Mouse (Mus musculus) heart, embryonic 13.5 days (tissue): ENCODE measurements around the gene Sec14l1. TPM values are rescaled to one million over a fixed set of nuclear protein-coding genes. Genes with fewer than 3 reads are reported as not detected.

Source experiments
- ATAC-seq: fragments of 200-750 bp; cut with Nextera tagmentation; 2 replicates; pipeline ENCODE4 v1.8.0; 2017; ENCODE audit warnings: moderate TSS enrichment; ENCODE audit not compliant: insufficient number of reproducible peaks, low FRiP score, low TSS enrichment; ENCODE audit errors: extremely low read depth
- H3K27ac ChIP-seq: fragments of 300-500 bp; sonication (generic); replicated peaks from 2 replicates; pipeline ENCODE4 v1.5.1; 2015; ENCODE audit warnings: moderate library complexity, mild to moderate bottlenecking, inconsistent platforms
- H3K27me3 ChIP-seq: fragments of 300-500 bp; sonication (generic); replicated peaks from 2 replicates; pipeline ENCODE4 v1.6.1; 2015; ENCODE audit warnings: mild to moderate bottlenecking, inconsistent platforms
- H3K36me3 ChIP-seq: fragments of 300-500 bp; sonication (generic); 2 replicates; pipeline ENCODE4 v1.6.1; 2015; ENCODE audit warnings: mild to moderate bottlenecking, inconsistent platforms
- H3K4me1 ChIP-seq: fragments of 300-500 bp; sonication (generic); 2 replicates; pipeline ENCODE4 v1.6.1; 2015; ENCODE audit warnings: inconsistent platforms
- H3K4me2 ChIP-seq: fragments of 300-500 bp; sonication (generic); 2 replicates; pipeline ENCODE4 v1.6.1; 2015; ENCODE audit warnings: inconsistent platforms, mild to moderate bottlenecking, moderate library complexity
- H3K4me3 ChIP-seq: fragments of 300-500 bp; sonication (generic); 2 replicates; pipeline ENCODE4 v1.5.1; 2015; ENCODE audit warnings: moderate library complexity, mild to moderate bottlenecking, inconsistent platforms
- H3K9ac ChIP-seq: fragments of 300-500 bp; sonication (generic); 2 replicates; pipeline ENCODE4 v1.6.1; 2015; ENCODE audit warnings: inconsistent platforms, mild to moderate bottlenecking, moderate library complexity
- H3K9me3 ChIP-seq: fragments of 300-500 bp; sonication (generic); 2 replicates; pipeline ENCODE4 v1.6.1; 2016; ENCODE audit warnings: inconsistent platforms
- WGBS: fragments of 180-500 bp; shearing (Covaris S2); methylation state at CpG from one replicate; pipeline ENCODE4 v1.1.7; 2015; ENCODE audit warnings: mixed read lengths; 5-methylcytosine and 5-hydroxymethylcytosine counted together
- polyA plus RNA-seq: library from polyadenylated mRNA; unstranded; fragments of >200 nt; fragmentation: Nextera tagmentation; extraction: Ambion mirVana; gene quantifications from 2 replicates; pipeline ENCODE4 v1.2.1, GENCODE M21; 2015

Sec14l1 gene
- polyA plus RNA-seq, 1 experiment from 2014 or later = 44.5 TPM

DNA sequence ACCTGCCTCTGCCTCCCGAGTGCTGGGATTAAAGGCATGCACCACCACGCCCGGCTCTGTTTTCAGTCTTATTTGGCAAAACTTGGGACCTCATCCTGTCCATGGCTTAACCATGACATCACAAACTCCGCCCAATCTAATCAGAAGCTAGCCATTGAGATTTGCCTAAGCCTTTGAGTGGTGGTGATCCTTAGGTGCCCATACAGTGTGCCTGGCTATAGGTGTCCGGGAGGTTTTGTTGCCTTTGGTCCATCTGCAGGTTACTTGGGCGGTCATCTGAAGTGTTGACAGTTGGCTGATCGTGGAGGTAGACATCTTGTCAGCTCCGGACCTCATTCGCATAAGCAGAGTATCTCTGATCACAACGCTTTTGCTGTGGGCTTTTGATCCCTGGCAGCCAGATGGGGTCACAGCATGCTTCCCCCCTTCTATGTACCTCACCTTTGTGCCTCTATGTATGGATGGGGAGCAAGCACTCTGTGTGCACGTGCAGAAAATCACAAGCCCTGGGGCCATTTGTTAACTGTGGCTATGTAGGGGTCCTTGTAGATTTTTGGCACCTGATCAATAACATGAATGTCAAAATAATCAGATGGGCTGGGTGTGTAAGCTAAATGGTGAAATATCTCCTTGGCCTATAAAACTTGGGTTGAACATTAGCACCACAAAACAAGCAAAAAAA is 2.9 kb upstream of the Sec14l1 start:
- no peak overlapping the region for H3K9ac ChIP-seq
- no peak for ATAC-seq
- H3K36me3 ChIP-seq = peaks cover 5% of the 10 kb centered on the region
- H3K27ac ChIP-seq = no peak overlapping the region
- 82% methylated on average over 11 of the region's 11 CpGs for WGBS
- peaks cover 54% of the 10 kb centered on the region for H3K4me1 ChIP-seq
- H3K4me2 ChIP-seq = no peak overlapping the region
- H3K9me3 ChIP-seq = 0 out of 2 replicates have a peak, but pooled peaks cover 5% of the 10 kb centered on the region
- H3K4me3 ChIP-seq = no peak overlapping the region
- no peaks in the 10 kb centered on the region for H3K27me3 ChIP-seq

DNA sequence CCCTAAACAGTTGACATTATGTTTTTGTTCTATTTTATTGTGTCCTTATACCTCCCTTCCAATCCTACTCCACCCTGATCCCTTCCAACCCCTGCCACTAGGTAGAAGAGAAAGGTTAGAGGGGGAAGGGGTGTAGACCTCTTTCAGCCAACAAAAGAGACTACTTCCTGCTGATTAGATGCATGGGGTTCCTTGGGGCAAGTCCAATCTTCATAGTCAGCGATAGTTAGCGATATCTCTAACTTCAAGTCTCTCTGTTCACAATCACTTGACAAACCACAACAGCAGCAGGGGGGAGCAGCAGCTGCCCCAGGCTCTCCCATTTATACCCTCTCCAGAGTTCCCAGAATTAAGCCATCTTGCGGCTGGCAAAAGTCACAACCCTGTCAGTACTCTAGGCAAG is 2.3 kb upstream of the Sec14l1 start:
- no peak overlapping the region for H3K9ac ChIP-seq
- H3K27ac ChIP-seq = no peak overlapping the region
- no peak for ATAC-seq
- 37% methylated on average over 3 of the region's 3 CpGs for WGBS
- peaks cover 57% of the 10 kb centered on the region for H3K4me1 ChIP-seq
- H3K36me3 ChIP-seq = peaks cover 10% of the 10 kb centered on the region
- no peak overlapping the region for H3K4me3 ChIP-seq
- H3K9me3 ChIP-seq = 0 out of 2 replicates have a peak, but pooled peaks cover 5% of the 10 kb centered on the region
- H3K27me3 ChIP-seq = no peaks in the 10 kb centered on the region
- H3K4me2 ChIP-seq = no peak overlapping the region

DNA sequence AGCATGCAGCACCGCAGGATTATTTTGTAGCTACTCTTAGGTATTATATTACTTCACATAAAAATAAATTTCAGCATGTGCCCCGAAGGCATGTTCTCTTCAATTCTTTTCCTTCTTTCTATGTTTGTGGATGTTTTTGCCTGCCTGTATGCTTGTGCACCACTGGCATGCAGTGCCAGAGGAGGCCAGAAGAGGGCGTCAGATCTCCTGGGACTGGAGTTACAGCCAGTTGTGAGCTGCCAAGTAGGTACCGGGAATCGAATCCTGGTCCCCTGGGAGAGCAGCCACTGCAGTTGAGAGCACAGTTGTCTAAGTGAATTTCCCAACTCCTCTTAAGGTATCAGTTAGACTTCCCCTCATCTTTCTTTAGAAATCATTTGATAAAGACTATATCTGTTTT is 1.6 kb upstream of the Sec14l1 start:
- Histone ChIP-seq H3K9me3 (0 out of 2 replicates have a peak, but pooled peaks cover 5% of the 10 kb centered on the region), H3K4me1 (peaks cover 58% of the 10 kb centered on the region), H3K4me2 (peak overlapping the region; percentile 76), H3K9ac (no peak overlapping the region), H3K27ac (peak overlapping the region; percentile 100; the same call in 1 of the 2 replicates), H3K36me3 (peaks cover 17% of the 10 kb centered on the region), H3K4me3 (no peak overlapping the region), H3K27me3 (no peaks in the 10 kb centered on the region)
- no peak for ATAC-seq
- 92% methylated on average over 5 of the region's 5 CpGs for WGBS

DNA sequence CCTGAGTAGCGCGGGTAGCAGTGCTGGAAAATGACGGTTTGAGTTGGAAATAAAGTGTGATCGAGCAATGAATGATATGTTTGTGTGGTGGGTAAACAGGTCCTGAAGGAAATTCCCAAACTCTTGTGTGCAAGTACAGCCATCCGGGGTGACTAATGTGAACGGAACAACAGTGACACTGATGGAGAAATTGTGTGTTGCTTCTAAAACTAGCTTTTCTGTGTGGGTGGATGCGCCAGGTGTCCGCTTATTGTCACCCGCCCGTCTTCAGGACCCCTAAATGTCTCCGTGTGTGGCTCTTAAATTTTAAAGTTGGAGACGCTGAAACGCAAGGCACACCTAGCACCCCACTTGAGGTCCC is 757 bp upstream of the Sec14l1 start:
- peak overlapping the region; percentile 86 for H3K9ac ChIP-seq
- 48% methylated on average over 13 of the region's 13 CpGs for WGBS
- H3K9me3 ChIP-seq = 0 out of 2 replicates have a peak, but pooled peaks cover 5% of the 10 kb centered on the region
- peaks cover 58% of the 10 kb centered on the region for H3K4me1 ChIP-seq
- H3K27me3 ChIP-seq = no peaks in the 10 kb centered on the region
- H3K36me3 ChIP-seq = peaks cover 19% of the 10 kb centered on the region
- no peak for ATAC-seq
- H3K4me2 ChIP-seq = peak overlapping the region; percentile 76
- H3K4me3 ChIP-seq = peak overlapping the region; percentile 76
- peak overlapping the region; percentile 100 for H3K27ac ChIP-seq

DNA sequence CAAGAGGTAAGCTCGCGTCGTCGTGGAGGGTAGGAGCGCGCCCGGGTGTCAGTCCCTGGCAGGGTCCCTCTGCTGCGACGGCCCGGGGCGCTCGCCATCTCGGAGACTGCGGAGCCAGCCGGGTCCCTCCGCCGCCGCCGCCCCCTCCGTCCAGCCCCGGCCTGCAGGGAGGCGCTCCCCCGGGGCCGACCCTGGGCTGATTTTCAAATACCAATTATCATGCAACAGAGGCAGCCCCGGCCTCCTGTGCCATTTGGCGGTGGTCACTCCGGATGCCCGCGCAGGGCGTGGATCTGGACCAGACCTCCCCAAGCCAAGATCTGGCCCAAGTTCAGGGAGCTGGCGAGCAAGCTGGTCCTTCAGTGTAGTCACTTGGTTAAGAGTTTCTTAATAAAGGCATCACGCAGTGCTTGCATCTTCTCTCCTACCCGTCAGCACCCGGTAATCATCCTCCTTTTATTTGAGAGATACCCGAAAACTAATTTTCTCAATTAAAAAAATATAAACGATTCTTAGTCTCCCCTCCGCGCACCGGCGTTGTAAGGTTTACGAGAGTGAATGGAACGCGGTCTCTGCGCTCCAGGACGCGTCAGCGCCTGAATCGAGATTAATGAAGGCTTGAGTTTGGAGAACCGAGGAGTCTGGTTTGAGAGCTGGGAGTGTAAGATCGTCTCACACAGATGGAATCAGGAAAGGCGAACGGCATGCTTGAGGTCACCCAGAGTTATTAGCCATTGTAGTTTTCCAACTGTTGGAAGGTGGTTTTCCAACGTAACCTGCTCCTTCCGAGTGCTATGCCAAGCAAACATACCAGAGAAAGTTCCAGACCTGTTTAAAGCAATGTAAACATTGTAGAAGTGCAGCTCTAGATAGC is 615 bp downstream of the Sec14l1 start:
- Histone ChIP-seq H3K9me3 (0 out of 2 replicates have a peak, but pooled peaks cover 5% of the 10 kb centered on the region), H3K27me3 (no peaks in the 10 kb centered on the region), H3K4me2 (peak overlapping the region; percentile 76), H3K4me3 (peak overlapping the region; percentile 76), H3K27ac (peak overlapping the region; percentile 100), H3K36me3 (peaks cover 19% of the 10 kb centered on the region), H3K4me1 (peaks cover 67% of the 10 kb centered on the region), H3K9ac (peak overlapping the region; percentile 91)
- WGBS = under 1% methylated on average over 53 of the region's 54 CpGs
- ATAC-seq = no peak; the same call in 1 of the 2 replicates

DNA sequence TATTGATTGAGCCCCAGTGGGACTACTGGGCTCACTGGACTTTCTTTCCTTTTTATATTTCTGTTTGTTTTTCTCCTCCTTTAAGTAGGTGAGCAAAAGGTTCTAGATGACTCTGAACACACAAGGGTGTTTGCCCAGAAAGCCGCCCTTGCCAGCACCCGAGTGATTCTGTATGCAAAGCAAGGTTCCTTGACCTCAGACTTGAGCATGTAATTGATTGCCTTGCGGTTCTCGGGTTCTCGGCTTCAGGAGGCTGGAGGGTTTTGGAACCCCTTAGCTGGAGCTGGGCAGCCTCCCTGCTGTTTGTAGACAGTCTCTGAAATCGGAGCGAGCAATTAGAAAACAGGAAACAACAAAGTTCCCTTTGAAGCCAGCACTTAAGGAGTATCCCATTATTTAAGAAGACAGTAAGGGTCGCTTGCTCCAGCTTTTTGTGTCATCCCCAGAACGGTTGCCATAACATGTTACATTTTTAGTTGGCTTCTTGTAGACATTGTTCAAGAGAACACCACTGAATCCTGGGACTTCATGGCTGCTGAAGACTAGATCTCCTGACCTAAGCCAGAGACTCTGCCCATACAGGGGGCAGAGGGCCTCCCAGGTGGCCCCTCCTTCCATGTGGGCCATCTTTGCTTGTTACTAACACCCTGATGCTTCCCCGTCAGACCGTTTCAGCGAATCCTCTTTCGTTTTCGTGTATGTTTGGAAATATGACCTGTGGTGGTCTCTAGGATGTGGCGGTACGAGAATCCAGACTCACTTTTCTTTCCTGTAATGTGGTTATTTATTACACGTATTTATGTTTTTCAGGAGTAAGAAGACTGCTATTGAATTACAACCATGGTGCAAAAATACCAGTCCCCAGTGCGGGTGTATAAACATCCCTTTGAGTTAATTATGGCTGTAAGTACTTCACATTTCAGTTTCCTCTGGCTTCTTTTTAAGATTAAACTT is 1.7 kb downstream of the Sec14l1 start:
- Histone ChIP-seq H3K27ac (peak overlapping the region; percentile 100), H3K27me3 (no peaks in the 10 kb centered on the region), H3K9ac (peak overlapping the region; percentile 91), H3K9me3 (0 out of 2 replicates have a peak, but pooled peaks cover 5% of the 10 kb centered on the region), H3K36me3 (peaks cover 19% of the 10 kb centered on the region), H3K4me3 (peak overlapping the region; percentile 76), H3K4me2 (peak overlapping the region; percentile 76), H3K4me1 (peaks cover 78% of the 10 kb centered on the region)
- 55% methylated on average over 18 of the region's 18 CpGs for WGBS
- ATAC-seq = no peak

DNA sequence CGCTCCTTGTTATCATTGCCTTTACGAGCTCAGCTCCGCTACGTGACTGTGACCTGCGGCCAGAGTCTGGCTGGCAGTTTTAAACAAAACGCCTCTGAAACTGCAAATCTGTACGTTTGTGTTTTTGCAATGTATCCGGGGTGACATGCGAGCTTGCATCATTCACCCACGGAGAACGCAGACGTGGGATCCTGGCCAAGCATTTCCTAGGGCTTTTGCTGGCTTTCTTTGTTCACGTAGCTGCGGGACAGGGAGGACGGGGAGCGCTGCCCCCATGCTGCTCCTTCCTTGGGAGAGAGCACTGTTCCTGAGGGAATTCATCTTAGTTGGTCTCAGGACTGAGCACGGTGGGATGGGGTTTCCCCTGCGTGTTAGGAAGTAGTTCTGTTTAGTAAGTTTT is 2.4 kb downstream of the Sec14l1 start:
- ATAC-seq = no peak
- Histone ChIP-seq H3K9me3 (0 out of 2 replicates have a peak, but pooled peaks cover 5% of the 10 kb centered on the region), H3K27me3 (no peaks in the 10 kb centered on the region), H3K4me2 (peak overlapping the region; percentile 76), H3K4me3 (peak overlapping the region; percentile 76), H3K27ac (peak overlapping the region; percentile 33), H3K4me1 (peaks cover 85% of the 10 kb centered on the region), H3K9ac (peak overlapping the region; percentile 91), H3K36me3 (peaks cover 25% of the 10 kb centered on the region)
- WGBS = 67% methylated on average over 18 of the region's 18 CpGs

DNA sequence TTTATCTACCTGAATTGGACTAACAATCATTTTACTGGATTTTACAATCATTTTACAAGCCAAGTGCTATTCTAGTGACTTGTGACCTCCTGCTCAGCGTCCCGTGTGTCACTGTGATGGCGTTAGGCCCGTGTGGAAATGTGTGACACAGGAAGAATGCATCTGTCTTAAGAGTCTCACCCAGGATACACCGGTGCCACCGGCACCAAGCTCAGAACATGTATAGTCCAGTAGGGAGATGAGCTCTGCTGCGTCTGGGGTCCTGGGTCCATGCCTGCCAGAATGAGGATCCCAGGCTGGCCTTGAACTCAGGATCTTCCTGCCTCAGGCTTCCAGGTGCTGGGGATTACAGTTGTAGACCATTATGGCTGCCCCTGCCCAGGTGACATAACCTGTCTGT is 2.8 kb downstream of the Sec14l1 start:
- Histone ChIP-seq H3K27ac (no peak overlapping the region), H3K9me3 (0 out of 2 replicates have a peak, but pooled peaks cover 5% of the 10 kb centered on the region), H3K4me2 (peak overlapping the region; percentile 76; the same call in 1 of the 2 replicates), H3K27me3 (no peaks in the 10 kb centered on the region), H3K4me3 (no peak overlapping the region), H3K9ac (peak overlapping the region; percentile 91), H3K36me3 (peaks cover 27% of the 10 kb centered on the region), H3K4me1 (peaks cover 86% of the 10 kb centered on the region)
- whole genome bisulfite sequencing = 81% methylated on average over 7 of the region's 7 CpGs
- no peak for ATAC-seq

DNA sequence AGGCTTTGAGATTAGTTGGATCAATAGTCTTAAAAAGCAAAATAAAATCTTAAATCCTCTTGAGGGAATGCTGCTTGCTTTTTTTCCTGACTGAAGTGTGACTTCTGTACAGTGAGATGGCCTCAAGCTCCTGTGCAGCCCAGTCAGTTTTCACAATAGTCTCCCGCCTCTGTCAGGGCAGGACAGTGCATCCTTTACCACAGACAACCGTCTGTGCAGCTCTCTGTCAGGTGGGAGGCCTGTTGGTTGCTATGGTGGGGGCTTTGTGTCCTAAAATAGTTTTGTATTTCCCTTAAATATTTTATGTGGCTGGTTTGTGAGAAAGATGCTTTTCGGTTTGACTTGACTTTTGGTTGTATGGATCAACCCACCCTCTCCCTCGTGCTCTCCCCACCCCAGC is 3.3 kb downstream of the Sec14l1 start:
- Histone ChIP-seq H3K4me3 (no peak overlapping the region), H3K36me3 (peaks cover 27% of the 10 kb centered on the region), H3K4me2 (peak overlapping the region; percentile 36), H3K27ac (peak overlapping the region; percentile 64), H3K4me1 (peaks cover 86% of the 10 kb centered on the region), H3K27me3 (no peaks in the 10 kb centered on the region), H3K9me3 (0 out of 2 replicates have a peak, but pooled peaks cover 5% of the 10 kb centered on the region), H3K9ac (peak overlapping the region; percentile 91)
- 51% methylated on average over 4 of the region's 4 CpGs for WGBS
- ATAC-seq = no peak

DNA sequence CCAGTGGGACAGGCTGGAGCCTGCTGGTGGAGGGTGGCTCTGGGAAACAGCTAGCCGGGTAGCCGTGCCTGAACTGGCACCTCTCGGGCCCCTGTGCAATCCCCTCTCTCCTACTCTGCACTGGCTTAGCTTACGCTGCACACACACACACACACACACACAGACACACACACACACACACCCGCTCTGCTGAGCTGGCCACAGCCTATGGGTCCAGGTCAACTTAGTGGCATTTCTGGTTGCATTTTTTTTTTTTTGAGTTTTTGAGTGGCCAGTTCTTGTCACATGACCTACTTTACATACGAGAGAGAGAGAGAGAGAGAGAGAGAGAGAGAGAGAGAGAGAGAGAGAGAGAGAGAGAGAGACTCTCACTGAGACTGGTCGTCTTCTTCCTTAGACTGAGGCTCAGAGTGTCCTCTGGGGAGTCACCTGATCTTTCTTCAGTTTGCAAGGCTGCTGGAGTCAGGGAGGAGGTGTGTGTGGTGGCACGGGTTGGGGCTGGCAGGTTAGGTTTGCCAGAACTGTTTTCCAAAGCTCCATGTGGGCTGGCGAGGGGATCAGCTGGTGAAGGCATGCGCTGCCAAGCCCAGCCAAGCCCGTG is 3.9 kb downstream of the Sec14l1 start:
- Histone ChIP-seq H3K27ac (peak overlapping the region; percentile 64), H3K9ac (peak overlapping the region; percentile 91), H3K36me3 (peaks cover 27% of the 10 kb centered on the region), H3K9me3 (no peaks in the 10 kb centered on the region), H3K4me3 (no peak overlapping the region), H3K27me3 (no peaks in the 10 kb centered on the region), H3K4me1 (peaks cover 87% of the 10 kb centered on the region), H3K4me2 (peak overlapping the region; percentile 36)
- ATAC-seq = no peak
- 37% methylated on average over 10 of the region's 11 CpGs for WGBS
